Comparison of ENCODE assay signal across 22 mouse cellular contexts in the genomic region with DNA sequence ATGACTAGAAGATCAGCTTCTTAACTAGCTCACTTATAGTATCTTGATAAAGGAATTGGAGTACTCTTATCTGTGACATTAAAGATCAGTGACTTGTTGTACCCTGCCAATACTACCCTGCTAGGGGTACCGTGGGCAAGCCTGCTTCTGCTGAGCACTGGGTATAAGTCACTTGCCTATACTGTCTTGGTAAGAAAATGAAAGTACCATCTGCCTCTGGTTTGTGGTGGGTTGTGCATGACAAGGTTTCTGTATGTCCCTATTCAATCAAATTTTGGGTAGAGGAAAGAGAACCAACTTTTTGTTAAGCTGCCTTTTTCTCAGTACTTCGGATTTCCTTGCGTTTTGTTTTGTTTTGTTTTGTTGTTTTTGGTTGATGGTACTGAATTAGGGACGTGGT. TPM values are rescaled to one million over a fixed set of nuclear protein-coding genes. Genes with fewer than 3 reads are reported as not detected.
"Had no signal": no experiment of that assay in that cellular context is flagged by ENCODE, and none has a peak within 500 bp of the region (broad histone marks: within the 10 kb centered on the region; RNA-seq: fewer than 3 reads in every experiment).

No protein-coding gene starts in this region.

- DNase-seq: kidney, adult 8-10 months; kidney, postnatal 36 days; lung, adult 2 months; lung, postnatal 36 days; right cerebral cortex, postnatal 4 days; spleen, adult 18-20 months; thymus, postnatal 4 days had no signal

- ATAC-seq: intestine, postnatal 0 days; lung, postnatal 0 days; midbrain, embryonic 16.5 days had no signal

RNA-seq across cellular contexts. Expression of a gene that starts 32.1 kb away (rescaled TPM):
- total RNA-seq: layer of hippocampus, adult 2 months; layer of hippocampus, postnatal 10 days; left cerebral cortex, postnatal 36 days; liver, adult 2 months; megakaryocyte-erythroid progenitor cell, adult 5-6 weeks had no signal
- polyA plus RNA-seq: intestine, postnatal 0 days; kidney, postnatal 0 days; limb, embryonic 12.5 days; liver, adult 2 months; liver, embryonic 15.5 days; lung, adult 2 months; lung, postnatal 0 days; midbrain, embryonic 12.5 days; midbrain, embryonic 16.5 days; neural tube, embryonic 14.5 days; stomach, embryonic 15.5 days; thymus, postnatal 0 days had no signal
